Mouse (Mus musculus): ENCODE data around the gene Tubg1.

The Tubg1 gene

DNA sequence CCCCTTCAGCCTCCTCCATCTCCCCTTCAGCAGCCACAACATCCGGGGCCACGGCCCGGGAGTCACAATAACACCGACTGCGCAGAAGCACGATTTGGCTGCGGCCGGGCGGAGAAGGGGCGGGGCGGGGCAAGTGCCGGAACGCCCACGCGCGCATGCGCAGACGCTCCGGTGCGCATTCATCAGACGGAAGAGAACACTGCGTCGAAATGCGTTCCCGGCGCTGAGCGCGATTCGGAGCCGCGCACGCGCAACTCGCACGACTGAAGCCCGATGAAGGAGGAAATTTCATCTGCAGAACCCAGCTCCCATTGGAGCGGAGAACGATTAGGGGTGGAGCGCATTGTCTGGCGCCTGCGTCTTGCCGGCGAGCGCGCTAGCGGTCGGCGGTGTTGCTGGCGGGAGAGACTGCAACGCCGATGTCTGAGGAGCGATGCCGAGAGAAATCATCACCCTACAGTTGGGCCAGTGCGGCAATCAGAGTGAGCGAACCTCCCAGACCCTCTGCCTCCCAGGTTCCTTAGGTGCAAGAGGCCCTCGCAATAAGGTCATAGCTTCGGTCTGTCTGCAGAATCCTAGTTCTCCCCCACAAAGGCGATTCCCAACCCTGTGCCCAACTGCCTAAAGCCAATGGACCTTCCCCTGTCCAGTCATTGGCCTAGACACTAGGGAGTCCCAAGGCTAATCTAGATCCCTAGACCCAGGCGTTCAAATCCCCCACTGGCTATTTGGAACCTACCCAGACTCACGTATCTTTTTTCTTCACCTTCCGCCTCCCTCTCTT is at the start of gene Tubg1, which contains the start of gene Retreg3:
Gene Tubg1, plus strand, starts transcription at position 178 of the 784 bp plus-strand sequence.
Gene Retreg3, minus strand, starts transcription at position 133 of the 784 bp plus-strand sequence.
- DNase-seq (ENCODE audit: low spot score in 2 of 2): peak; percentile 98 to 99

DNA sequence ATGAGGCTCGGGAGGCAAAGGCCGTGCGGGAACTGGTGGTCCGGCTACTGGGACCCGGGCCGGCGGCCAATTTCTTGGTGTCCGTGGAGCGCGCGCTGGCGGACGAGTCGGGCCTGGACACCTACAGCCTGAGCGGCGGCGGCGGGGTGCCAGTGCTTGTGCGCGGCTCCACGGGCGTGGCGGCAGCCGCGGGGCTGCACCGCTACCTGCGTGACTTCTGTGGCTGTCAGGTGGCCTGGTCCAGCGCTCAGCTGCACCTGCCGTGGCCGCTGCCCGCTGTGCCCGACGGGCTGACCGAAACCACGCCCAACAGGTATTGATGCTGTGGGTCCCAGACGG is 49.6 kb upstream of the Tubg1 start:
- DNase-seq (ENCODE audit: low spot score in 2 of 2): no peak

DNA sequence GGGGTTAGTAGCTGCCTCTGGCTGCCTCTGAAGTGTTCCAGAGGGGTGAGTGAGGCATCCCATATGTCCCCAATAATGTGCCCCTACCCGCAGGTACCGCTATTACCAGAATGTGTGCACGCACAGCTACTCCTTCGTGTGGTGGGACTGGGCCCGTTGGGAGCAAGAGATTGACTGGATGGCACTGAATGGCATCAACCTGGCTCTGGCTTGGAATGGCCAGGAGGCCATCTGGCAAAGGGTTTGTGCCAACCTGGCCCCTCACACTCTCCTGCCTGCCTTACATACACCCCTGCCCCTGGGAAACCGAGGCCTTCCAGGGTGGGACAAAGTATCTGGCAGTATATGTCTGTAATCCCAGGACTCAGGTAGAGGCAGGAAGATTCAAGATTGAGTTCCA is 48.8 kb upstream of the Tubg1 start:
- no peak for DNase-seq (ENCODE audit: low spot score in 2 of 2)

DNA sequence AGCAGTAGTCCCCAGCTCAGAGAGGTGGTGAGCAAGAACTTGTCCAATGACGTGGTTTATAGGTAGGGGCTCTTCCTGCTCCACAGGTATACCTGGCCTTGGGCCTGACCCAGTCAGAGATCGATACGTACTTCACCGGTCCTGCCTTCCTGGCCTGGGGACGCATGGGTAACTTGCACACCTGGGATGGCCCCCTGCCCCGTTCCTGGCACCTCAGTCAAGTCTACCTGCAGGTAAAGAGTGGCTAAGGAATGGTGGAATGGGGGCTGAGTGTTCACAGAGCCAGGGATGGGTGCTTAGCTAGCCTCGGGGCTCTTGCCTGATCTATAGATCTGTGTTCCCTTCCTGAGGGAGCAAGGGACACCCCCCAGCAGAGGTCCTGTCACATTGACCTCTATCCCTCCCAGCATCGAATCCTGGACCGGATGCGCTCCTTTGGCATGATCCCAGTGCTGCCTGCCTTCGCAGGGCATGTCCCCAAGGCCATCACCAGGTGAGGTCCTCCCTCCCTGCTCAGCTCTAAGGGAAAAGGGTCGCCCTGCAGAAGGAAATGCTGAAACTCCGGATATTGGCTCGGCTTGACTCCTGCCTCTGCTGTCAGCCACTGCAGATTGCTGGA is 47.8 kb upstream of the Tubg1 start:
- no peak for DNase-seq (ENCODE audit: low spot score in 2 of 2)

DNA sequence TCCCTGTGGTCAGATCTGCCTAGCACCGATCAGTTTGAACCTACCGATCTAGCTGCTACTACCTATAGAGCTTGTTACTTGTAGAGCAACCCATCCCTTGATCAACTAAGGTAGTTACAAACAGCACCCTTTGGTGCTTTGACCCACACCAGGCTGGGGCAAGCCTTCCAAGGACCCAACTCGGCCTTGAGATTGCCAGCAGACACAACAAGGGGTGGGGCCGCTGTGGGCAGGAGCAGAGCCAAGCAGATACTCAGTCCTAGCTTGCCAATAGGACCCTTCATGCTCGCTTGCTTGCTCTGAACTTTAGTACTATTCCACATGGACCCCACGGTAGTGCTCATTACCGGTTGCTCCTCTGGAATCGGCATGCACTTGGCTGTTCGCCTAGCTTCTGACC is 41.6 kb upstream of the Tubg1 start, which contains the start of gene Hsd17b1:
Gene Hsd17b1, plus strand, starts transcription at position 291 of the 400 bp plus-strand sequence.
- DNase-seq (ENCODE audit: low spot score in 2 of 2): no peak

DNA sequence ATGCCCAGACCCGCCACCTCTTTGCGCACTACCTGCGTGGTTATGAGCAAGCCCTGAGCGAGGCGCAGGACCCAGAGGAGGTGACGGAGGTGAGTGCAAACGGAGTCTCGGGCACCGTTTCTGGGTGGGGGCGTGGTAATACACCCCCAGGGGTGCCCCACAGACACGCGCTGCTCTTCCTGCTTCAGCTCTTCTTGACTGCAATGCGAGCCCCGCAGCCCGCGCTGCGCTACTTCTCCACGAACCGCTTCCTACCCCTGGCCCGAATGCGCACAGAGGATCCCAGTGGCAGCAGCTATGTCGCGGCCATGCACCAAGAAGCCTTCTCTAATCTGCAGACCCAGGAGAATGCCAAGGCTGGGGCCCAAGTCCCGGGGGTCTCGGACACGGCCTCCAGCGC is 40.0 kb upstream of the Tubg1 start:
- DNase-seq (ENCODE audit: low spot score in 2 of 2): no peak

DNA sequence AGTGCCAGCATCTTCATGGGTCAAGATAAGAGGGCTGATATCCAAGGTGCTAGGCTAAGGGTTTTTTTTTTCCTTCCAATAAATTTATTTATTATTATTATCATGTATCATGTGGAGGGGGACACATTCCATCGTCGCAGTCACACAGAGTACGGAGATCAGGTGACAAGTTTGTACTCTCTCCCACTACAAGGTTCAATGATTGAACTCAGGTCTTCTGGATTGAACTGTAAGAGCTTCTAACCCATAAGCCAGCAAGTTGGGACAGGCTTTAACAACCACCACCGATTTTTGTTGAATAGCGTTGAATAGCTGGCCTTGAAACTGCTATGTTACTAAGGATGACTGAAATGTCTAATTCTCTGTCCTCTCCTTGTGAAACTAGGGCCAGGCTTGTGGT is 39.3 kb upstream of the Tubg1 start:
- no peak for DNase-seq (ENCODE audit: low spot score in 2 of 2)

DNA sequence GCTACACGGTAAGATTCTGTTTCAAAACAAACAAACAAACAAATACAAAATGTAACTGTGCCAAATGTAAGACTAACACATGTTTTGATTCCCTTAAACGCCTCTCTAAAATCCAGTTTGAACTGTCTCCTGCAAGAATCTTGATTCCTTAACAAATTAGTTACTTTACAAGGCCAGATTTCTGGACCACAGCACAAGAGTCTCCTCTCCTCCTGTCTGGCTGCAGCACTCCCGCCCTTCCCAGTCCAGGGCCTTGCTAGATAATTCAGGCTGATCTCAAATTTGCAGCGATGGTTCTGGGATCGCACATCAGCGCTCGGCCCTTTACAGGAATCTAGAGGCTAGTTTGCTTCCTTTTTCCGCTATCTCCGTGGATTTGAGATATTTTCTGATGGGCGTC is 38.1 kb upstream of the Tubg1 start:
- no peak for DNase-seq (ENCODE audit: low spot score in 2 of 2)

DNA sequence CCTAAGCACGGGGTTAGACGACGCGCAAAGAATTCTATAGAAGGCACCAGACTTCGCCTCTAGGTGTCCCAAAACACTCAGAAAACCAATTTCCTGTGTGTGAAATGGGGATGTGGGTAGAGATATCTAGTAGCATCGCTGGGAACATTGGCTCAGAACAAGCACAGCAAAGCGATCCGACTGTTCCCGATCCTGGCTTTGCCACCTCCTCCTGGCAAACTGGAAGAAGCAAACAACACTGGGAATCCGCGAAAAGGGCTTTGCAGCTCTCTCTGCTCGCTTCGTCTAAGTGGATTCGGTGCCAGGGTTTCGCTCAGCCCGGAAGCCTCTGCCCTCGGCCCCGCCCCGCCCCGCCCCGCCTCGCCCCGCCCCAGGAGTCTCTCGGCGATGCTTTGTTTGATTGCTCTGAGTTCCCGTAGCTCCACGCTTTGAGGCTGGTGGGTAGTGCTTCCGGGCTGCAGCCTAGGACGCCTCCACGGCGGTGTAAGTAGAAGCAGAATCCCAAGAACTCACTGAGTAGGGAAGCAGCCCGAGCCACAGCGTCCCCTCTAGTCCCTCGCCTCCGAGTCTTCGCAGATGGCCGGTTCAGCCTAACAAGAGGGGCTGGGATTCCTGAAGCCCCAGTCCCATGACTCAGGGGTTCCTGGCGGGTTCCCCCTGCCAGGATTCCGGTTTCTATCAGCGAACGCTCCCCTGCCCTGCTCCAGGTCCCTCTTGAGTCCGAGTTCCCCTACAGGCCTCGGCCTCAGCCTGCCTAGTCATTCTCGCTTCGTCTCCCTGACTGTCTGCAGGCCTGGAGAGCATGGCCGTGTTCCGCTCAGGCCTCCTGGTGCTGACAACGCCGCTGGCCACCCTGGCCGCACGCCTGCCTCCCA is 37.3 kb upstream of the Tubg1 start, which contains the start of gene Coasy:
Gene Coasy, plus strand, starts transcription at position 358 of the 875 bp plus-strand sequence.
- peak; percentile 85 to 88 for DNase-seq (ENCODE audit: low spot score in 2 of 2)

DNA sequence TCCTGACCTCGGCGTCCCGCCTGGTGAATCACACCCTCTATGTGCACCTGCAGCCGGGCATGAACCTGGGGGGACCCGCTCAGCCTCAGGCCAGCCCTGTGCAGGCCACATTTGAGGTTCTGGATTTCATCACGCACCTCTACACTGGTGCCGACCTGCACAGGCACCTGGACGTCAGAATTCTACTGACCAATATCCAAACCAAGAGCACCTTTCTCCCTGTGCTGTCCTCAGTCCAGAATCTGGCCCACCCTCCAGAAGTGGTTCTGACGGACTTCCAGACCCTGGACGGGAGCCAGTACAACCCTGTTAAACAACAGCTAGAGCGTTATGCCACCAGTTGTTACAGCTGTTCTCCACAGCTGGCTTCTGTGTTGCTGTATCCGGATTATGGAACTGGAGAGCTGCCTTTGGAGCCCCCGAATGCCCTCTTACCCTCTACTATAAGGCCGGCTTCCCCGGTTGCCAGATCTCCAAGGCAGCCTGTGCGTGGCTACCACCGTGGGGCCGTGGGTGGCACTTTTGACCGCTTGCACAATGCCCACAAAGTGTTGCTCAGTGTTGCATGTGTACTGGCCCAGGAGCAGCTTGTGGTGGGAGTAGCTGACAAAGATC is 36.5 kb upstream of the Tubg1 start:
- DNase-seq (ENCODE audit: low spot score in 2 of 2): no peak

DNA sequence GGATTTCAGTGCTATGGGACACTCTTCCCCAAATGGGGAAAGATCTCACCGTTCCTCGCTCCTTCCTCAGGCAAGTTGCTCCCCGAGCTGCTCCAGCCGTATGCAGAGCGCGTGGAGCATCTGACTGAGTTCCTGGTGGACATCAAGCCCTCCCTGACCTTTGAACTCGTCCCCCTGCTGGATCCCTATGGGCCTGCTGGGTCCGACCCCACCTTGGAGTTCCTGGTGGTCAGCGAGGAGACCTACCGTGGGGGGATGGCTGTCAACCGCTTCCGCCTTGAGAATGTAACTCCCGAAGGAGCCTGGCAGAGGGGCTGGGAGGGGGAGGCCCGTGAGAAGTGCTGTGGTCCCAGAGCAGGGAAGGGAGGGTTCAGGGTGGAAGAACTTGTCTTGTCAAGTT is 35.5 kb upstream of the Tubg1 start:
- no peak for DNase-seq (ENCODE audit: low spot score in 2 of 2)

DNA sequence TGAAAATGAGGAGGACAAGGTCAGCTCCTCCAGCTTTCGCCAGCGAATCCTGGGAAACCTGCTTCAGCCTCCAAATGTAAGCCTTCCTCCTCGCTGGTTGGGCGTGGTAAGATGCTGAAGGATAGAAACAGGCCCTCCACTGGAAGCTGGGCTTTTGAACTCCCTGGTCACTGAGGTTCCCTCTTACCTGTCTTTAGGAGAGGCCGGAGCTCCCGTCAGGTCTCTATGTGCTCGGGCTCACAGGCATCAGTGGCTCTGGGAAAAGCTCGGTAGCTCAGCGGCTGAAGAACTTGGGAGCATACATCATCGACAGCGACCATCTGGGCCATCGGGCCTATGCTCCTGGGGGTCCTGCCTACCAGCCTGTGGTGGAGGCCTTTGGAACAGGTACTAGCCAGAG is 34.9 kb upstream of the Tubg1 start:
- no peak for DNase-seq (ENCODE audit: low spot score in 2 of 2)

DNA sequence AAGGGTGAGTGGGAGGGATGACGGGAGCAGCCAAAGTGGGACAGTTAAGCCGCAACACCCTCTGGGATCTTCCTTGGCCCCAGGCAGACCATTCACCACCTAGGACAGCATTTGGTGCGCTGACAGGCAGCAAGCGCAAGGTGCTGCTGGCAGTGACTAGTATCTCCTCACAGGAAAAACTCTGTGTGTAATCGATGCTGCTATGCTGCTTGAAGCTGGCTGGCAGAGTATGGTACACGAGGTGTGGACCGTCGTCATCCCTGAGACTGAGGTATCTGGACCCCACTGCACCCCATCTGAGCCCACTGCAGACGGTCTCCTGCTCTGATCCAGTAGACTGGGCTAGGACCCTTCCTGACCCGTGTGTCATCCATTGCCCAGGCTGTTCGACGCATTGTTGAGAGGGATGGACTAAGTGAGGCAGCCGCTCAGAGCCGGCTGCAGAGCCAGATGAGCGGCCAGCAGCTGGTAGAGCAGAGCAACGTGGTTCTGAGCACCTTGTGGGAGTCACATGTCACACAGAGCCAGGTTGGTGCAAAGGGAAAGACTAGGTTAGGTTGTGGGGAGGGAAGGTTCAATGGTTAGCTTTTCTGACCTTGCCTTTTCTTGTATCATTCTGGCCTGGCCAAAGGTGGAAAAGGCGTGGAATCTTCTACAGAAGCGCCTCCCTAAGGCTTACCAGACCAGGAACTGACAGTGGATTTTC is 34.0 kb upstream of the Tubg1 start:
- no peak for DNase-seq (ENCODE audit: low spot score in 2 of 2)

DNA sequence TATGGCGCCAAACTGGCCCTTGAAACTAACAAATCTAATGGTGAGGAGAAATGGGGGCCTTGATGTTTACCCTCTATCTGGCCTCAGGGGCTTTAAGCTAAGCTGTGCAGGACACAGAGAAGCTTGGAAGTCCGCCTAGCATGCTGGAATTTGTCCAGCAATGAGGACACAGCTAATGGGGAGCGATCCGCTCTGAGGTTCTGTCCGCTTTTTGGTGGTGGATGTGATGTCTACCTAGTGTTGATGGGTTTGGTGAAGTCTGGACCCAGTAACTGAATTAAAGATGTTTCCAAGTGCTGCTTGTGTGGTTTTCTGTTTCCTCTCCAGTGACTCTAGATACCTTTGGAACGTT is 33.4 kb upstream of the Tubg1 start:
- no peak for DNase-seq (ENCODE audit: low spot score in 2 of 2)

DNA sequence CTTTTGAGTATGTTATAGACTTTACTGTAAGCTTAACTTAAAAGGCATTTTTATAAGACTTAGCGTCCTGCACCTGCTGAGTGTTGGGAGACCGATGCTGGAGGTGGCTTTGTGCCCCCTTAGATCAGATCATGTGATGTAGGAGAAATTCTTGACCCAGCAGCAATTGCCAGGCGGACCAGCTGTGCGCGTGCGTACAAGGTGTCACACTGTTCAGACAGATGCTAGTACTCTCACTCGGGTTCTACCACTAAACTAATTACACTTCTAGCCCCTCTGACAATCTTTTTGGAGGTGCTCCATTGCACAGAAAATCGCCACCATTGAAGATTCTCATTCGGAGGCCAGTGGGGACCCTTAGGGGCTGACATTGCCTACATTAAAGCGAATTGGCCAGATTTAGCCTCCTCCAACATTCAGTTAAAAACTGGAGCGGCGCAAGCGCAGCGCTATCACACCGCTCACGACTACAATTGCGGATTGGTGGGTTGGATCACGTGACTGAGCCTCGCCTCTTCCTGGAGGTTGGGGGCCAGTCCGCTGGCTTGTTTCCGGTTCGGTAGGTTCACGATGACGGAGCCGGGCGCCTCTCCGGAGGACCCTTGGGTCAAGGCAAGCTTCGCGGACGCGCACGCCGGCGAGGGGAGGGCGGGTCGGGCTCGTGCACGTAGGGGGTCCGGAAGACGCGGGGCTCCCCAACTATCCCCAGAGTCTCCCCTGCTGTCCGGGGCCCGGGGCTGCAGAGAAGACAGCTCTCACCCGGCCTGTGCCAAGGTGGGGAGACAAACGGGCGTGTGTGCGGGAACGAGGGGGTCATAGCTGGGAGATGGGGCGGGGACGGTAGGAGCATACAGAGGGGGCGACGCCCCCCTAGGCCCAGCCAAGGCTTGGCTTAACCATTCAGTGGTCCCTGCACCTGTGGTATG is 32.7 kb upstream of the Tubg1 start, which contains the start of gene Mlx:
Gene Mlx, plus strand, starts transcription at position 522 of the 926 bp plus-strand sequence.
- DNase-seq (ENCODE audit: low spot score in 2 of 2): peak; percentile 92 to 94

DNA sequence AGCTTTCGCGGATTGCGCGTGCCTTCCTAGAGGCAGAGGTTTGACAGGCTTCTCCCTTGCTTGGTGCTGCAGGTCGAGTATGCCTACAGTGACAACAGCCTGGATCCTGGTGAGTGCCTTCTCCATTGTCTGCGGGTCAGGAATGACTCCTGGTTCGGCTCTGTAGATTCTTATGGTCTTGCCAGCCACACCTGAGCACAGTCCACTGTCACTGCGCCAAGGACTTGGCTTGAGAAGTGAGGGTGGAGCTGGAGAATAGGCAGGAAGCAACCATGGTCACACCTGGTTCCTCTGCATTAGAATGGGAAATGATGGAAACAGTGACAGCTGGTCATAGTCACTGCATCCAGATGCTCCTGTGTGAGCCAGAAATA is 32.1 kb upstream of the Tubg1 start:
- DNase-seq (ENCODE audit: low spot score in 2 of 2): no peak

DNA sequence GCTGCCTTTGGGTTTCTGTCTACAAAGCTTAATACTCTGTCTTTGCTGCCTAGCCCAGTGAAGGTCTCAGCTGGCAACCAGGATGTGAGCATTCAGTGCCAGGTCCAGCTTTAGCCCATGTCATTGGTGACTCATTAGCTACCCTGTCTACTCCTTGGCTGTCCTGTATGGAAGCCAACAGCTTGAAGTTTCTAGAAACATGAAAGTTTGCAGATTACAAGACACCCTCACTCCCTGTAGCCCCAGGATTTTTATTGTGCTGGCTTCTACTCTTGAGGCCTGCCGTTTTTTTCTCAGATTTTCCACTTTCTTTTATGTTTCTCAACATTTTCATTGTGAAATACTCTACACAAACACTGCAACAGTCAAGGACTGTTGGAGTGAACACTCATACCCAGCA is 29.8 kb upstream of the Tubg1 start:
- no peak for DNase-seq (ENCODE audit: low spot score in 2 of 2)

DNA sequence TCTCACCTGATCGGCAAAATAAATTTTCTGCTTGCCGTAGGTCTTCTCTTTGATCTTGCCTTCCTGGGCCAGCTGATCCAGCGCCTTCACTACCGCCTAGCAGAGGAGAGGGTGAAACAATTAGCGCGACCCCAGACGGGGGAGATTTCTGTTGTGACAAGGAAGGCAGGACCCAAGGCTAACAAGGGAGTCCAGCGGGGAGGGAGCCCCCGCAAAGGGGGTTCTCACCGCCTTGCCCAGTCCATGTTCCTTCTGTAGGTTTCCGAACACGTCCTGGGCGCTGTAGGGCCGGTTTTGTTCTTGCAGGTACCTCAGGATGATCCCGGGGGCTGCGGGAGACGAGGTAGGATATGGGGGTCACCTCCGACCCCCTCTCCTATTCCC is 24.8 kb upstream of the Tubg1 start:
- DNase-seq (ENCODE audit: low spot score in 2 of 2): no peak

DNA sequence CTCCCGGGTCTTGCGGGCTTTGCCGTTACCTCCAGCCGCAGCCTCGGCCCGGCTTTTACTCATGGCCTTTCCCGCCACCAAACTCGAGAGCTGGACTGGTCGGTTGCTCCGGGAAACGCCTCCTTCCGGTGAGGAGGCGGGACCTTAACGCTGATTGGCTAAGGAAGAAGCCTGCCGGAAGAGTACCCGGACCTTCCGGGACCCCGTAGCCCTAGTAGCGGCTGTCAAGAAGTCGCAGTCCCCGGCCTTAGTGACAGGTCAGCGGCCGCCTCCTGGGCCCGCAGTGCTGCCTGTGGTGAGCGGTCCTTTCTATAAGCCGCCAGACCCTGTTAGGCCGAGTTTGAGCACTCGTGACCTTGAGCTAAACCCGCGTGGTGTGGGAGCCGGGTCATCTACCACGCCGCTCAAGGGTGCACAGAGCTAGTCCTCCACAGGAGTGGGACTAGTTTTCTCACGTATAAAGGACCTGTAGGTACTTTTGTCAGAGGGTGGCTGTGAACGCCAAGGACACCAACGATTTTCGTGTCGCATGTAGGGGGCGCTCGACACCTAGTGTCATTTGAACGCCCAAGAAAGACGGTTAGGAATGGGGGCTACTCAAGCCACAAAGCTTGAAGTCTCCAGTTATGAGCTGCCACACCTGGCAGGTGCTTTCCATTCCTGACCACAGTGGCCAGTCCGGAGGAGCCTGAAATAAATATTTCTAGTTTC is 24.3 kb upstream of the Tubg1 start, which contains the start of gene Psmc3ip:
Gene Psmc3ip, minus strand, starts transcription at position 123 of the 711 bp plus-strand sequence.
- peak; percentile 97 for DNase-seq (ENCODE audit: low spot score in 2 of 2)

DNA sequence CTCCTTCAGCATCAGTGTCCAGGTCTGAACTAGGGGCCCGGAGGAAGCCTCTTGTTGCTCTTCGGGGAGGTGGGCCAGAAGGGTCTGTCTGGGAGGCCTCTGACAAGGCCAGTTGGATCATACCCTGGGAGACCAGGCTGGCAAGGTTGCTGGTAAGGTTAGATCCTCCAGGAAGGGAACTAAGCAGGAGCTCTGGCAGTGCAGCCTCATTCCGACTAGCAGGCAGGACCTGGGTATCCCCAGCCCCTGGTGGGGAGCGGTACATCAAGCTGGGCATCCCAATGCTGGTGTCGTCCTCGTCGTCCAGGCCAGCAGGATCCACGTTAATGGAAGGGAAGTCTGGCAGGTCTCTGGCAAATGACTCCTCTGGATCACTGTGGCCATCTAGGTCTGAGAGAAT is 21.5 kb upstream of the Tubg1 start:
- DNase-seq (ENCODE audit: low spot score in 2 of 2): no peak
